Mouse (Mus musculus) brown adipose tissue, adult 24 weeks (tissue): ENCODE measurements around the gene Stx1a. TPM values are rescaled to one million over a fixed set of nuclear protein-coding genes. Genes with fewer than 3 reads are reported as not detected.
"Not testable (repeated sequence)": the region's sequence is repeated elsewhere in the genome, so short reads cannot be mapped to it uniquely, and the experiment has no call there.

ENCODE experiments used
- H3K27ac ChIP-seq: fragments of 200-500 bp; replicated peaks from 2 replicates; pipeline ENCODE4 v1.5.1; 2012; ENCODE audit warnings: low read depth, mild to moderate bottlenecking, low read length
- H3K4me1 ChIP-seq: fragments of 200-500 bp; 2 replicates; pipeline ENCODE4 v1.6.1; 2012; ENCODE audit warnings: low read length, mixed read lengths; ENCODE audit not compliant: control insufficient read depth, insufficient read depth, insufficient read length
- H3K4me3 ChIP-seq: fragments of 200-500 bp; 2 replicates; pipeline ENCODE4 v1.5.1; 2012; ENCODE audit warnings: low read depth, mild to moderate bottlenecking, low read length, moderate library complexity; ENCODE audit not compliant: insufficient read depth
- polyA plus RNA-seq: library from polyadenylated mRNA; stranded (reverse); fragments of >200 nt; gene quantifications from 2 replicates; pipeline ENCODE4 v1.2.4, GENCODE M21; 2012; ENCODE audit not compliant: missing spikeins, insufficient read depth, insufficient read length

Gene Stx1a
- polyA plus RNA-seq, 1 experiment, result not detected

GRCm38 (mm10) chr5:135042105-135042788, 19.0 kb downstream of the Stx1a start:
- Histone ChIP-seq H3K27ac (no peak overlapping the region), H3K4me3 (no peak overlapping the region), H3K4me1 (no peaks in the 10 kb centered on the region)

GRCm38 (mm10) chr5:135044575-135044974, 21.3 kb downstream of the Stx1a start:
- no peak overlapping the region for H3K4me3 ChIP-seq
- no peak overlapping the region for H3K27ac ChIP-seq
- no peaks in the 10 kb centered on the region for H3K4me1 ChIP-seq

GRCm38 (mm10) chr5:135048539-135048938, 25.3 kb downstream of the Stx1a start:
- no peak overlapping the region for H3K4me3 ChIP-seq
- no peak overlapping the region for H3K27ac ChIP-seq
- no peaks in the 10 kb centered on the region for H3K4me1 ChIP-seq

GRCm38 (mm10) chr5:135049268-135049667, 26.0 kb downstream of the Stx1a start:
- H3K27ac ChIP-seq, H3K4me1 ChIP-seq, H3K4me3 ChIP-seq: not testable (repeated sequence)

- Histone ChIP-seq H3K27ac (no peak overlapping the region), H3K4me1 (no peaks in the 10 kb centered on the region), H3K4me3 (no peak overlapping the region)
Observed at GRCm38 (mm10) chr5:135053356-135053755, 30.1 kb downstream of the Stx1a start.

GRCm38 (mm10) chr5:135063629-135064381, 40.5 kb downstream of the Stx1a start, which contains the start of gene Dnajc30:
TSS of gene Dnajc30 (plus strand) at chr5:135064202.
- Histone ChIP-seq H3K27ac (peak within 1 kb of the TSS; percentile 62), H3K4me3 (peak within 1 kb of the TSS; percentile 94), H3K4me1 (peaks cover 2% of the 10 kb centered on the region; the same call in 1 of the 2 replicates)

GRCm38 (mm10) chr5:135064382-135064766, 41.1 kb downstream of the Stx1a start:
- Histone ChIP-seq H3K4me3 (peak overlapping the region; percentile 67), H3K27ac (peak overlapping the region; percentile 62), H3K4me1 (peaks cover 2% of the 10 kb centered on the region; the same call in 1 of the 2 replicates)

- peak within 1 kb of the TSS; percentile 62 for H3K27ac ChIP-seq
- H3K4me1 ChIP-seq, result not testable (repeated sequence)
- peak within 1 kb of the TSS; percentile 94 for H3K4me3 ChIP-seq
Observed at GRCm38 (mm10) chr5:135064909-135065446, 41.7 kb downstream of the Stx1a start, which contains the start of gene Bud23. TSS of gene Bud23 (minus strand) at chr5:135064959.

- H3K27ac ChIP-seq, result no peak overlapping the region
- peaks cover 2% of the 10 kb centered on the region; the same call in 1 of the 2 replicates for H3K4me1 ChIP-seq
- H3K4me3 ChIP-seq, result no peak overlapping the region
Observed at GRCm38 (mm10) chr5:135066008-135066407, 42.7 kb downstream of the Stx1a start.

GRCm38 (mm10) chr5:135070448-135070847, 47.2 kb downstream of the Stx1a start:
- no peak overlapping the region for H3K27ac ChIP-seq
- H3K4me1 ChIP-seq, result peaks cover 2% of the 10 kb centered on the region; the same call in 1 of the 2 replicates
- H3K4me3 ChIP-seq, result no peak overlapping the region

GRCm38 (mm10) chr5:135072061-135072460, 48.8 kb downstream of the Stx1a start:
- H3K27ac ChIP-seq, result no peak overlapping the region
- H3K4me1 ChIP-seq, result no peaks in the 10 kb centered on the region
- no peak overlapping the region for H3K4me3 ChIP-seq

- H3K4me1 ChIP-seq, result no peaks in the 10 kb centered on the region; the same call in 1 of the 2 replicates
- no peak overlapping the region for H3K27ac ChIP-seq
- H3K4me3 ChIP-seq, result no peak overlapping the region
Observed at GRCm38 (mm10) chr5:135072720-135073119, 49.4 kb downstream of the Stx1a start.

- H3K27ac ChIP-seq, result no peak overlapping the region
- H3K4me1 ChIP-seq, result no peaks in the 10 kb centered on the region; the same call in 1 of the 2 replicates
- H3K4me3 ChIP-seq, result no peak overlapping the region
Observed at GRCm38 (mm10) chr5:135073349-135074150, 50.3 kb downstream of the Stx1a start.

- Histone ChIP-seq H3K27ac (no peak overlapping the region), H3K4me3 (no peak overlapping the region), H3K4me1 (no peaks in the 10 kb centered on the region; the same call in none of the 2 replicates)
Observed at GRCm38 (mm10) chr5:135075655-135076054, 52.4 kb downstream of the Stx1a start.

GRCm38 (mm10) chr5:135076368-135076767, 53.1 kb downstream of the Stx1a start:
- Histone ChIP-seq H3K4me1 (no peaks in the 10 kb centered on the region; the same call in none of the 2 replicates), H3K27ac (no peak overlapping the region), H3K4me3 (no peak overlapping the region)
